Mouse (Mus musculus) liver, embryonic 13.5 days (tissue): ENCODE data around the gene Casp7. TPM values are rescaled to one million over a fixed set of nuclear protein-coding genes. Genes with fewer than 3 reads are reported as not detected.

ENCODE experiments used
- ATAC-seq: fragments of 200-750 bp; cut with Nextera tagmentation; 2 replicates; pipeline ENCODE4 v1.8.0; 2017; ENCODE audit warnings: low read depth, mild to moderate bottlenecking, moderate number of reproducible peaks, moderate library complexity
- DNase-seq: peaks from one replicate; pipeline ENCODE4 v3.0.0; 2022
- H3K27ac ChIP-seq: fragments of 300-500 bp; sonication (generic); 2 replicates; pipeline ENCODE4 v1.5.1; 2015; ENCODE audit warnings: moderate library complexity, mild to moderate bottlenecking, inconsistent platforms
- H3K27me3 ChIP-seq: fragments of 300-500 bp; sonication (generic); 2 replicates; pipeline ENCODE4 v1.6.1; 2015; ENCODE audit warnings: mild to moderate bottlenecking, inconsistent platforms
- H3K36me3 ChIP-seq: fragments of 300-500 bp; sonication (generic); 2 replicates; pipeline ENCODE4 v1.6.1; 2015; ENCODE audit warnings: mild to moderate bottlenecking, inconsistent platforms
- H3K4me1 ChIP-seq: fragments of 300-500 bp; sonication (generic); replicated peaks from 2 replicates; pipeline ENCODE4 v1.6.1; 2015; ENCODE audit warnings: inconsistent platforms
- H3K4me2 ChIP-seq: fragments of 300-500 bp; sonication (generic); 2 replicates; pipeline ENCODE4 v1.6.1; 2015; ENCODE audit warnings: inconsistent platforms, mild to moderate bottlenecking, moderate library complexity
- H3K4me3 ChIP-seq: fragments of 300-500 bp; sonication (generic); replicated peaks from 2 replicates; pipeline ENCODE4 v1.5.1; 2015; ENCODE audit warnings: mild to moderate bottlenecking, inconsistent platforms
- H3K9ac ChIP-seq: fragments of 300-500 bp; sonication (generic); 2 replicates; pipeline ENCODE4 v1.6.1; 2015; ENCODE audit warnings: mild to moderate bottlenecking, inconsistent platforms
- H3K9me3 ChIP-seq: fragments of 300-500 bp; sonication (generic); replicated peaks from 2 replicates; pipeline ENCODE4 v1.6.1; 2016; ENCODE audit warnings: inconsistent platforms
- WGBS: fragments of 180-500 bp; shearing (Covaris S2); methylation state at CpG from one replicate; pipeline ENCODE4 v1.1.7; 2015; ENCODE audit not compliant: insufficient replicate concordance; 5-methylcytosine and 5-hydroxymethylcytosine counted together
- polyA plus RNA-seq: library from polyadenylated mRNA; unstranded; fragments of >200 nt; fragmentation: Nextera tagmentation; extraction: Ambion mirVana; gene quantifications from 2 replicates; pipeline ENCODE4 v1.2.1, GENCODE M21; 2015

The Casp7 gene
- polyA plus RNA-seq, 1 experiment from 2014 or later: 15.4 TPM

GRCm38 (mm10) chr19:56366625-56367024 is 30.3 kb upstream of the Casp7 start:
- Histone ChIP-seq H3K27me3 (no peaks in the 10 kb centered on the region), H3K9ac (no peak overlapping the region), H3K4me2 (no peak overlapping the region), H3K4me1 (no peaks in the 10 kb centered on the region), H3K9me3 (no peaks in the 10 kb centered on the region), H3K4me3 (no peak overlapping the region), H3K27ac (no peak overlapping the region), H3K36me3 (no peaks in the 10 kb centered on the region)
- DNase-seq (no peak), ATAC-seq (no peak)
- WGBS: 86% methylated on average over 9 of the region's 9 CpGs

- 71% methylated on average over 7 of the region's 7 CpGs for WGBS
- Histone ChIP-seq H3K4me3 (no peak overlapping the region), H3K4me2 (no peak overlapping the region), H3K9ac (no peak overlapping the region), H3K4me1 (no peaks in the 10 kb centered on the region), H3K9me3 (no peaks in the 10 kb centered on the region), H3K36me3 (no peaks in the 10 kb centered on the region), H3K27me3 (no peaks in the 10 kb centered on the region), H3K27ac (no peak overlapping the region)
- DNase-seq: no peak
- no peak for ATAC-seq
Observed at GRCm38 (mm10) chr19:56367778-56368177, 29.2 kb upstream of the Casp7 start.

GRCm38 (mm10) chr19:56368912-56369311 is 28.0 kb upstream of the Casp7 start:
- WGBS: 71% methylated on average over 7 of the region's 7 CpGs
- Histone ChIP-seq H3K9me3 (no peaks in the 10 kb centered on the region), H3K4me2 (no peak overlapping the region), H3K36me3 (no peaks in the 10 kb centered on the region), H3K27me3 (no peaks in the 10 kb centered on the region), H3K27ac (no peak overlapping the region), H3K9ac (no peak overlapping the region), H3K4me3 (no peak overlapping the region), H3K4me1 (no peaks in the 10 kb centered on the region)
- DNase-seq (no peak), ATAC-seq (no peak)

- ATAC-seq: no peak
- WGBS: 65% methylated on average over 6 of the region's 6 CpGs
- Histone ChIP-seq H3K9ac (no peak overlapping the region), H3K4me2 (no peak overlapping the region), H3K4me1 (no peaks in the 10 kb centered on the region), H3K36me3 (no peaks in the 10 kb centered on the region), H3K27me3 (no peaks in the 10 kb centered on the region), H3K9me3 (no peaks in the 10 kb centered on the region), H3K27ac (no peak overlapping the region), H3K4me3 (no peak overlapping the region)
- no peak for DNase-seq
Observed at GRCm38 (mm10) chr19:56370389-56371150, 26.4 kb upstream of the Casp7 start.

- H3K27me3 ChIP-seq: no peaks in the 10 kb centered on the region
- no peak overlapping the region for H3K4me2 ChIP-seq
- no peak overlapping the region for H3K27ac ChIP-seq
- WGBS: 78% methylated on average over 7 of the region's 7 CpGs
- no peak overlapping the region for H3K4me3 ChIP-seq
- 0 out of 2 replicates have a peak, but pooled peaks cover 4% of the 10 kb centered on the region for H3K9me3 ChIP-seq
- H3K36me3 ChIP-seq: no peaks in the 10 kb centered on the region; the same call in 1 of the 2 replicates
- no peak overlapping the region for H3K9ac ChIP-seq
- DNase-seq: no peak
- no peaks in the 10 kb centered on the region for H3K4me1 ChIP-seq
- no peak for ATAC-seq
Observed at GRCm38 (mm10) chr19:56372226-56372625, 24.7 kb upstream of the Casp7 start.

- no peaks in the 10 kb centered on the region for H3K27me3 ChIP-seq
- WGBS: 74% methylated on average over 5 of the region's 5 CpGs
- DNase-seq (no peak), ATAC-seq (no peak)
- peaks cover 6% of the 10 kb centered on the region for H3K4me1 ChIP-seq
- no peak overlapping the region for H3K9ac ChIP-seq
- 0 out of 2 replicates have a peak, but pooled peaks cover 4% of the 10 kb centered on the region for H3K9me3 ChIP-seq
- no peak overlapping the region for H3K4me2 ChIP-seq
- H3K4me3 ChIP-seq: no peak overlapping the region
- H3K36me3 ChIP-seq: no peaks in the 10 kb centered on the region; the same call in 1 of the 2 replicates
- no peak overlapping the region for H3K27ac ChIP-seq
Observed at GRCm38 (mm10) chr19:56373246-56373645, 23.7 kb upstream of the Casp7 start.

- Histone ChIP-seq H3K4me2 (no peak overlapping the region), H3K4me3 (no peak overlapping the region), H3K27ac (no peak overlapping the region), H3K36me3 (no peaks in the 10 kb centered on the region; the same call in 1 of the 2 replicates), H3K9ac (no peak overlapping the region), H3K4me1 (peaks cover 13% of the 10 kb centered on the region), H3K9me3 (0 out of 2 replicates have a peak, but pooled peaks cover 4% of the 10 kb centered on the region), H3K27me3 (no peaks in the 10 kb centered on the region)
- 66% methylated on average over 10 of the region's 10 CpGs for WGBS
- DNase-seq (no peak), ATAC-seq (no peak)
Observed at GRCm38 (mm10) chr19:56374011-56374410, 22.9 kb upstream of the Casp7 start.

- 36% methylated on average over 5 of the region's 5 CpGs for WGBS
Observed at GRCm38 (mm10) chr19:56378007-56378406, 18.9 kb upstream of the Casp7 start.

GRCm38 (mm10) chr19:56378554-56379172 is 18.3 kb upstream of the Casp7 start:
- Histone ChIP-seq H3K27me3 (no peaks in the 10 kb centered on the region), H3K4me2 (no peak overlapping the region), H3K4me1 (peaks cover 35% of the 10 kb centered on the region), H3K4me3 (no peak overlapping the region), H3K9me3 (0 out of 2 replicates have a peak, but pooled peaks cover 4% of the 10 kb centered on the region), H3K27ac (no peak overlapping the region), H3K9ac (no peak overlapping the region), H3K36me3 (no peaks in the 10 kb centered on the region; the same call in 1 of the 2 replicates)
- no peak for DNase-seq
- no peak for ATAC-seq
- WGBS: 60% methylated on average over 13 of the region's 13 CpGs

More at GRCm38 (mm10) chr19:56378007-56378406, 18.9 kb upstream of the Casp7 start:
- no peak for DNase-seq
- peaks cover 35% of the 10 kb centered on the region for H3K4me1 ChIP-seq
- H3K36me3 ChIP-seq: no peaks in the 10 kb centered on the region; the same call in 1 of the 2 replicates
- H3K4me2 ChIP-seq: no peak overlapping the region
- no peak overlapping the region for H3K4me3 ChIP-seq
- H3K9ac ChIP-seq: no peak overlapping the region
- H3K27ac ChIP-seq: no peak overlapping the region
- no peaks in the 10 kb centered on the region for H3K27me3 ChIP-seq
- ATAC-seq: no peak
- H3K9me3 ChIP-seq: 0 out of 2 replicates have a peak, but pooled peaks cover 4% of the 10 kb centered on the region

GRCm38 (mm10) chr19:56380341-56380740 is 16.6 kb upstream of the Casp7 start:
- Histone ChIP-seq H3K4me1 (peaks cover 35% of the 10 kb centered on the region), H3K9ac (no peak overlapping the region), H3K36me3 (no peaks in the 10 kb centered on the region; the same call in 1 of the 2 replicates), H3K4me3 (no peak overlapping the region), H3K27ac (no peak overlapping the region), H3K27me3 (no peaks in the 10 kb centered on the region), H3K4me2 (no peak overlapping the region), H3K9me3 (0 out of 2 replicates have a peak, but pooled peaks cover 4% of the 10 kb centered on the region)
- WGBS: 68% methylated on average over 7 of the region's 7 CpGs
- ATAC-seq (0 out of 2 replicates have a peak, but pooled peaks have one; percentile 46), DNase-seq (no peak)

GRCm38 (mm10) chr19:56381407-56381806 is 15.5 kb upstream of the Casp7 start:
- Histone ChIP-seq H3K9me3 (0 out of 2 replicates have a peak, but pooled peaks cover 4% of the 10 kb centered on the region), H3K4me2 (no peak overlapping the region), H3K36me3 (no peaks in the 10 kb centered on the region; the same call in 1 of the 2 replicates), H3K9ac (no peak overlapping the region), H3K27me3 (no peaks in the 10 kb centered on the region), H3K4me1 (peaks cover 35% of the 10 kb centered on the region), H3K4me3 (no peak overlapping the region), H3K27ac (no peak overlapping the region)
- ATAC-seq: peak; percentile 61; the same call in 1 of the 2 replicates
- WGBS: 30% methylated on average over 10 of the region's 10 CpGs
- DNase-seq: no peak
